Mouse (Mus musculus) MEL (cell line): ENCODE data around the gene Npas3.

Source experiments
- CTCF ChIP-seq, 3 experiments: IDR thresholded peaks in 2 of 3; conservative IDR thresholded peaks in 1 of 3; 2 replicates each; pipeline ENCODE4 v1.5.1; 2011 to 2012; ENCODE audit warnings: low read length in 3 of 3, low read depth in 2 of 3, mild to moderate bottlenecking in 2 of 3, improper control_type of control experiment in 1 of 3, inconsistent platforms in 1 of 3, mixed read lengths in 1 of 3, moderate library complexity in 1 of 3; ENCODE audit not compliant: control insufficient read depth in 1 of 3, insufficient read depth in 1 of 3, poor library complexity in 1 of 3, severe bottlenecking in 1 of 3
- EP300 ChIP-seq, 2 experiments: IDR thresholded peaks; 2 replicates each; pipeline ENCODE4 v1.6.1; 2011; ENCODE audit warnings: improper control_type of control experiment in 2 of 2, low read length in 2 of 2, low read depth in 1 of 2, mild to moderate bottlenecking in 1 of 2
- GABPA ChIP-seq: IDR thresholded peaks from 2 replicates; pipeline ENCODE4 v1.6.1; 2012; ENCODE audit warnings: low read depth, mild to moderate bottlenecking, inconsistent platforms, low read length, improper control_type of control experiment, moderate library complexity
- HCFC1 ChIP-seq: IDR thresholded peaks from 2 replicates; pipeline ENCODE4 v1.6.1; 2012; ENCODE audit warnings: low read depth, mild to moderate bottlenecking, inconsistent platforms, low read length, improper control_type of control experiment, moderate library complexity
- NELFE ChIP-seq: IDR thresholded peaks from 2 replicates; pipeline ENCODE4 v1.6.1; 2011; ENCODE audit warnings: low read depth, low read length, improper control_type of control experiment
- USF2 ChIP-seq, 2 experiments: IDR thresholded peaks; 2 replicates each; pipeline ENCODE4 v1.6.1; 2011 to 2012; ENCODE audit warnings: improper control_type of control experiment in 2 of 2, low read length in 2 of 2, borderline replicate concordance in 1 of 2, inconsistent platforms in 1 of 2, low read depth in 1 of 2, mild to moderate bottlenecking in 1 of 2; ENCODE audit not compliant: insufficient read depth in 1 of 2
- ZKSCAN1 ChIP-seq: IDR thresholded peaks from 2 replicates; pipeline ENCODE4 v1.6.1; 2012; ENCODE audit warnings: low read depth, mild to moderate bottlenecking, inconsistent platforms, low read length, improper control_type of control experiment, moderate library complexity
- ZMIZ1 ChIP-seq: IDR thresholded peaks from 2 replicates; pipeline ENCODE4 v1.6.1; 2012; ENCODE audit warnings: low read depth, mild to moderate bottlenecking, inconsistent platforms, low read length, improper control_type of control experiment, moderate library complexity

- TF ChIP-seq CTCF (IDR thresholded peaks at IDR 0.05 in 2 of 3, conservative IDR thresholded peaks at IDR 0.05 in 1 of 3; ENCODE audit: control insufficient read depth in 1 of 3, insufficient read depth in 1 of 3, low read depth in 2 of 3, low read length in 3 of 3, poor library complexity in 1 of 3, severe bottlenecking in 1 of 3) (no peak), EP300 (IDR thresholded peaks at IDR 0.05; ENCODE audit: low read depth in 1 of 2, low read length in 2 of 2) (no peak), NELFE (no peak), GABPA (no peak), USF2 (IDR thresholded peaks at IDR 0.05; ENCODE audit: borderline replicate concordance in 1 of 2, insufficient read depth in 1 of 2, low read depth in 1 of 2, low read length in 2 of 2) (no peak), ZKSCAN1 (no peak), ZMIZ1 (no peak), HCFC1 (no peak)
Observed at GRCm38 (mm10) chr12:53229419-53229818, 19.1 kb upstream of the Npas3 start.
